Mouse (Mus musculus) heart, postnatal 0 days (tissue): ENCODE data around the gene Lrfn2.

ENCODE experiments used
- CTCF ChIP-seq: IDR thresholded peaks from 2 replicates; pipeline ENCODE4 v1.5.1; 2016; ENCODE audit warnings: antibody characterized with exemption, control low read depth, low read depth
- EP300 ChIP-seq: IDR thresholded peaks from 2 replicates; pipeline ENCODE4 v1.6.1; 2016; ENCODE audit warnings: antibody characterized with exemption, low read depth

DNA sequence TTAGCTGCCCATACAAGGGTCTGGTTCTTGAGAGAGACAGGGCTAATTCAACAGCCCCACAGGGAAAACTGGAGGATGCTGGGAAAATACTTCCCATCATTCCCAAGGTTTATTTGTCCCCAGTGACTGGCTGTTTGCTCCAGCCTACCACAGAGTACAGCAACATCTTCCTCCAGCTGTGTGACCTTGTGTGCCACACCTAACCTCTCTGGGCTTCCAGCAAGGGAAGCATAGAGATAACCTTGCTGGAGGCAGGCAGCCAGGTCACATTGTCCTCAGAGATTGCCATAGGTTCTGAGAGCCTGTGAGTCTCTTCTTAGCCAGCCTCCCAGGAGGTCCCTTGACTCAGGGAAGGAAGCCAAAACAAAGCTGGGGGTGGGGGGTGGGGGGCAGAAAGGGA, 101.1 kb downstream of the Lrfn2 start:
- TF ChIP-seq EP300 (no peak), CTCF (no peak)
